In genomic region chr10:23795871-23796520, GRCm38 (mm10) we compare ENCODE assay signal across 11 mouse cellular contexts. TPM values are rescaled to one million over a fixed set of nuclear protein-coding genes. Genes with fewer than 3 reads are reported as not detected.
DNase-seq lines count a peak whose midpoint lies in the region; ATAC-seq and TF ChIP-seq lines count a peak whose summit lies in the region.
"Had no signal": no experiment of that assay in that cellular context is flagged by ENCODE, and none has a peak within 500 bp of the region (broad histone marks: within the 10 kb centered on the region; RNA-seq: fewer than 3 reads in every experiment).

No protein-coding gene starts in this region.

- 0 out of 2 replicates have a peak, but pooled peaks cover 2% of the 10 kb centered on the region for H3K36me3 ChIP-seq in embryonic facial prominence, embryonic 15.5 days
- H3K36me3 ChIP-seq in hindbrain, postnatal 0 days (ENCODE audit: insufficient read depth, low read length) = no peaks in the 10 kb centered on the region
- H3K36me3 ChIP-seq in myocyte (ENCODE audit: control insufficient read depth, insufficient read depth) = no peaks in the 10 kb centered on the region

- no peak for ATAC-seq in embryonic facial prominence, embryonic 15.5 days (ENCODE audit: insufficient number of reproducible peaks, low FRiP score, low TSS enrichment, low read depth)
- ATAC-seq in hindbrain, postnatal 0 days = no peak

- 59% methylated on average over 9 of the region's 9 CpGs for WGBS in embryonic facial prominence, embryonic 15.5 days
- WGBS in hindbrain, postnatal 0 days = 46% methylated on average over 9 of the region's 9 CpGs

- peak overlapping the region; percentile 80 for H3K4me3 ChIP-seq in layer of hippocampus, adult 2 months
- peak overlapping the region; percentile 71 for H3K4me3 ChIP-seq in embryonic facial prominence, embryonic 15.5 days (replicated peaks)
- peak overlapping the region; percentile 60 for H3K4me3 ChIP-seq in hindbrain, postnatal 0 days (ENCODE audit: low read length)
- H3K4me3 ChIP-seq in myocyte = peak overlapping the region; percentile 34

- H3K27ac ChIP-seq in layer of hippocampus, adult 2 months = peak overlapping the region; percentile 92
- no peak overlapping the region for H3K27ac ChIP-seq in embryonic facial prominence, embryonic 15.5 days (replicated peaks)
- H3K27ac ChIP-seq in hindbrain, postnatal 0 days = 0 out of 2 replicates have a peak overlapping the region, but pooled peaks have one; percentile 81

- H3K9me3 ChIP-seq in embryonic facial prominence, embryonic 15.5 days (replicated peaks) = no peaks in the 10 kb centered on the region
- no peaks in the 10 kb centered on the region for H3K9me3 ChIP-seq in hindbrain, postnatal 0 days (ENCODE audit: low read length)

- no peak overlapping the region for H3K9ac ChIP-seq in embryonic facial prominence, embryonic 15.5 days
- peak overlapping the region; percentile 68 for H3K9ac ChIP-seq in hindbrain, postnatal 0 days (replicated peaks; ENCODE audit: low read length)

- H3K27me3 ChIP-seq in embryonic facial prominence, embryonic 15.5 days = no peaks in the 10 kb centered on the region
- H3K27me3 ChIP-seq in hindbrain, postnatal 0 days (ENCODE audit: insufficient read depth, low read length) = no peaks in the 10 kb centered on the region
- H3K27me3 ChIP-seq in myocyte (ENCODE audit: control insufficient read depth, insufficient read depth, insufficient read length) = no peaks in the 10 kb centered on the region

- no peaks in the 10 kb centered on the region for H3K79me2 ChIP-seq in myocyte (ENCODE audit: control insufficient read depth, insufficient read depth)

- no peak for TF ChIP-seq POLR2A in myocyte (IDR thresholded peaks at IDR 0.05; ENCODE audit: insufficient read length, low read depth)

- TF ChIP-seq CTCF in layer of hippocampus, adult 2 months (conservative IDR thresholded peaks at IDR 0.05) = no peak
- no peak for TF ChIP-seq CTCF in hindbrain, postnatal 0 days (IDR thresholded peaks at IDR 0.05; ENCODE audit: low read depth)

- peak overlapping the region; percentile 17 for H3ac ChIP-seq in myocyte (ENCODE audit: control insufficient read depth, insufficient read length)

- H3K4me2 ChIP-seq in embryonic facial prominence, embryonic 15.5 days (replicated peaks) = peak overlapping the region; percentile 65
- peak overlapping the region; percentile 63 for H3K4me2 ChIP-seq in hindbrain, postnatal 0 days (ENCODE audit: low read depth, low read length)
- H3K4me2 ChIP-seq in myocyte (ENCODE audit: low read depth) = peak overlapping the region; percentile 80

- H3K4me1 ChIP-seq in embryonic facial prominence, embryonic 15.5 days = peaks cover 12% of the 10 kb centered on the region; the same call in 1 of the 2 replicates
- H3K4me1 ChIP-seq in hindbrain, postnatal 0 days (ENCODE audit: insufficient read depth, low read length) = no peaks in the 10 kb centered on the region; the same call in 1 of the 2 replicates

- DNase-seq in layer of hippocampus, adult 2 months (ENCODE audit: low spot score in 2 of 2) = no peak
- DNase-seq in layer of hippocampus, adult 18-20 months (ENCODE audit: low spot score in 2 of 2) = no peak
- DNase-seq in hindbrain, postnatal 0 days (ENCODE audit: low spot score) = no peak
- no peak for DNase-seq in spleen, adult 12 weeks (ENCODE audit: low spot score)
- DNase-seq in adrenal gland, adult 18-20 months (ENCODE audit: low spot score in 2 of 2) = no peak
- no peak for DNase-seq in gastrocnemius, postnatal 4 days (ENCODE audit: low spot score in 2 of 2)
- DNase-seq: cerebellum, adult 11-12 months had no signal

TF ChIP-seq in myocyte, 11 proteins besides CTCF, POLR2A, EP300 and RAD21:
- TF ChIP-seq E2F4 (IDR thresholded peaks at IDR 0.05; ENCODE audit: insufficient read depth) = no peak
- TF ChIP-seq SRF (IDR thresholded peaks at IDR 0.05; ENCODE audit: control insufficient read depth, insufficient read length, low read depth) = no peak
- no peak for TF ChIP-seq REST (IDR thresholded peaks at IDR 0.05; ENCODE audit: insufficient read depth, insufficient read length)
- no peak for TF ChIP-seq TCF3 (IDR thresholded peaks at IDR 0.05; ENCODE audit: insufficient read length, low read depth)
- no peak for TF ChIP-seq POLR2AphosphoS2 (IDR thresholded peaks at IDR 0.05; ENCODE audit: insufficient read length, low read depth)
- TF ChIP-seq USF1 (IDR thresholded peaks at IDR 0.05; ENCODE audit: low read depth) = no peak
- no peak for TF ChIP-seq CEBPB (IDR thresholded peaks at IDR 0.05; ENCODE audit: insufficient read depth, poor library complexity, severe bottlenecking)
- no peak for TF ChIP-seq MYOD1 (IDR thresholded peaks at IDR 0.05; ENCODE audit: control insufficient read depth in 1 of 3, insufficient read length in 2 of 3, low read depth in 2 of 3)
- TF ChIP-seq MAX (IDR thresholded peaks at IDR 0.05; ENCODE audit: low read depth) = no peak
- no peak for TF ChIP-seq TCF12 (IDR thresholded peaks at IDR 0.05; ENCODE audit: insufficient read depth, poor library complexity, severe bottlenecking)
- TF ChIP-seq MYOG (IDR thresholded peaks at IDR 0.05; ENCODE audit: control insufficient read depth in 1 of 3, insufficient read depth in 1 of 3, insufficient read length in 2 of 3, low read depth in 2 of 3) = no peak
TF ChIP-seq in myocyte: peak in this region for 0.

RNA-seq across cellular contexts. Expression of gene Slc18b1, which starts 0.8 kb away (rescaled TPM):
- total RNA-seq in layer of hippocampus, adult 2 months (2021) = 10 to 100 TPM; 28.1 to 31.2 TPM
- 10 to 100 TPM; 26.7 to 28.6 TPM for total RNA-seq in layer of hippocampus, adult 18-20 months (2021)
- polyA plus RNA-seq in embryonic facial prominence, embryonic 15.5 days (2015; fragmentation: Nextera tagmentation; extraction: Ambion mirVana) = 19.2 and 26.8 TPM in 2 replicates
- 15.3 and 21.7 TPM in 2 replicates for total RNA-seq in hindbrain, postnatal 0 days (2014; rRNA removed)
- polyA plus RNA-seq in hindbrain, postnatal 0 days (2015; fragmentation: Nextera tagmentation; extraction: Ambion mirVana) = 13.5 and 17.4 TPM in 2 replicates
- 7.0 TPM for polyA plus RNA-seq in myocyte (2012; fragmentation: generic; extraction: Trizol)
- total RNA-seq in adrenal gland, adult 18-20 months (2021) = 10 to 100 TPM; 30.5 to 40.2 TPM
- total RNA-seq in gastrocnemius, postnatal 4 days (2021) = 10 to 100 TPM; 17.1 to 20.8 TPM
- total RNA-seq: MEL had no signal

RNA-seq across cellular contexts. Expression of gene Rps12, which starts 8.9 kb away (rescaled TPM):
- total RNA-seq in layer of hippocampus, adult 2 months (2021) = 100 to 1,000 TPM; 201 to 281 TPM
- 100 to 1,000 TPM; 261 to 307 TPM for total RNA-seq in layer of hippocampus, adult 18-20 months (2021)
- polyA plus RNA-seq in embryonic facial prominence, embryonic 15.5 days (2015; fragmentation: Nextera tagmentation; extraction: Ambion mirVana) = 177 and 204 TPM in 2 replicates
- 2,422 and 2,499 TPM in 2 replicates for total RNA-seq in hindbrain, postnatal 0 days (2014; rRNA removed)
- 130 and 135 TPM in 2 replicates for polyA plus RNA-seq in hindbrain, postnatal 0 days (2015; fragmentation: Nextera tagmentation; extraction: Ambion mirVana)
- polyA plus RNA-seq in myocyte (2012; fragmentation: generic; extraction: Trizol) = 4,767 TPM
- 100 to 1,000 TPM; 510 to 531 TPM for total RNA-seq in adrenal gland, adult 18-20 months (2021)
- 100 to 1,000 TPM; 472 to 555 TPM for total RNA-seq in gastrocnemius, postnatal 4 days (2021)

RNA-seq across cellular contexts. Expression of gene Vnn3, which starts 55.3 kb away (rescaled TPM):
- under 1 TPM in 1 of 2 experiments, not detected in 1; 0.26 TPM for total RNA-seq in layer of hippocampus, adult 2 months (2021)
- total RNA-seq in layer of hippocampus, adult 18-20 months (2021) = under 1 TPM in 1 of 2 experiments, not detected in 1; 0.23 TPM
- polyA plus RNA-seq in embryonic facial prominence, embryonic 15.5 days (2015; fragmentation: Nextera tagmentation; extraction: Ambion mirVana) = 0.12 and 0.14 TPM in 2 replicates
- 0.11 and 0.16 TPM in 2 replicates for total RNA-seq in hindbrain, postnatal 0 days (2014; rRNA removed)
- 0.10 TPM in 1 of 2 replicates, not detected in the other for polyA plus RNA-seq in hindbrain, postnatal 0 days (2015; fragmentation: Nextera tagmentation; extraction: Ambion mirVana)
- not detected for polyA plus RNA-seq in myocyte (2012; fragmentation: generic; extraction: Trizol)
- 10 to 100 TPM in 1 of 2 experiments, 1 to 10 TPM in 1; 4.2 to 44.2 TPM for total RNA-seq in adrenal gland, adult 18-20 months (2021)
- under 1 TPM; 0.25 to 0.62 TPM for total RNA-seq in gastrocnemius, postnatal 4 days (2021)
- total RNA-seq: hematopoietic stem cell, adult 5-6 weeks; MEL had no signal
